Mouse (Mus musculus): ENCODE data around the gene Agtr1a.

DNA sequence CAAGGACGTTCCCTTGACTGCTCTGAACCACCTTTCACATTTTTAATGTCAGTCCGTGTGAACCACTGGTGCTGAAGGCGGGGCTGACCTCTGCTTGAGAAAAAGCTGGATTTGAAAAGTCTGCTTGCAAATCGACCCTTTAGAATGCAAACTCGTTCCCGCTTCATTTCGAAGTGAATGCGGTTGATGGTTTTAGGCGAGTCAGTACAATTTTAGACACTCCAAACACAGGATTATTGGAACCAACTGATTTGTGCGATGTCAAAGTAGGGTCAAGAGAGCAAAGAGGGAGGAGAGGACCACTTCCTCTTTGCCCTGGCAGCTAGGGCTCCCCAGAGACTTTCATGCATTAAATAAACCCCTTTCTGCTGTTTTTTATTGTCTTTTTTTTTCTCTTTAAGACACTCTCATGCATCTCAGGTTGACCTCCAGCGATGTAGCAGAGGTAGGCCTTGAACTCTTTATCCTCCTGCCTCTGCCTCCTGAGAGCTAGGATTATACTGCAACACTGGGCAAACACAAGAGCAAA lies 27.9 kb downstream of the Agtr1a start:
- TF ChIP-seq POLR2A (IDR thresholded peaks at IDR 0.05; ENCODE audit: low read depth, low read length): no peak
- no peak for TF ChIP-seq CTCF (IDR thresholded peaks at IDR 0.05; ENCODE audit: borderline replicate concordance, insufficient read depth, low read length)

Data from embryonic fibroblast, embryonic 13.5 days (primary cell).